Mouse (Mus musculus) splenic B cell, adult 2 months (primary cell): Measurements from ENCODE around the gene Clint1.

Experiments
- DNase-seq: peaks from one replicate; pipeline ENCODE4 v3.0.0-alpha.2; 2011; ENCODE audit warnings: low read depth, low spot score
- H3K27me3 ChIP-seq: 2 replicates; pipeline ENCODE4 v1.6.1; 2012; ENCODE audit warnings: mild to moderate bottlenecking, low read length, moderate library complexity, mixed read lengths; ENCODE audit not compliant: control insufficient read depth, poor library complexity, insufficient read depth, severe bottlenecking
- H3K36me3 ChIP-seq: 2 replicates; pipeline ENCODE4 v1.6.1; 2012; ENCODE audit warnings: mild to moderate bottlenecking, low read length, moderate library complexity, mixed read lengths; ENCODE audit not compliant: control insufficient read depth, poor library complexity, insufficient read depth, severe bottlenecking

Gene Clint1

DNA sequence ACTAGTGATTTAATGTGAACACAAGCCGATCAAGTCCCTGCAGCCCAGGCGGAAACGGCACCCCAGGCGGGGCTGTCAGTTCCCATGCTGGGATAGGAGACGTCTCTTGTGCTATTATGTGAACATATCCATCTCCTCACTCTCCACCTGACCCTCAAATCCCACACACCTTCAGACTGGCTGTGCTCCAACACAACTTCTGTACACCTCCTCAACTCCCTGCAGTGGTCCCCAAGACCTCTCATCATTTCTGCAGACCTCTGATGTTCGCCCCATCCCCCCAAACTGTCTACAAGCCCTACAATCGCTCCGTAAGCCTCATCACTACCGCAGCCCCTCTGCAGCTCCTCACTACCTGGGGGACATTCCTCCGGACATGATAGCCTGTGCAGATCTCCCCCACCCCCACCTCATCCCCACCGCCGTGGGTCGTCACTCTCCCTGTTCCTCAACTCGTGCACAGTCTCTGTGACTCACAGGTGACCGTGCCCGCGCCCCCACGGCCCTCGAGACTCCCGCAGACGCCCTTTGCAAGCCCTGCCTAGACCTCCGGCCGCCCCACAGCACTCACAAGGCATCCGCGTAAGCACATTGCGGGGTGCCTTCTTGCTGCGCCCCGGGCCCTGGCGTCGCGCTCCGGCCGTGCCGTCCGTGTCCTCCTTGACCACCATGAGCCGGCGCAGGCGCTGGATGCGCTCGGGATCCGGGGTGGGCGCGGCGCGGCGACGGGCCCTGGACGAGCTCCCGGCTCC lies 92.2 kb downstream of the Clint1 start:
- Histone ChIP-seq H3K27me3 (no peaks in the 10 kb centered on the region), H3K36me3 (peaks cover 2% of the 10 kb centered on the region; the same call in 1 of the 2 replicates)
- peak; percentile 33 for DNase-seq

DNA sequence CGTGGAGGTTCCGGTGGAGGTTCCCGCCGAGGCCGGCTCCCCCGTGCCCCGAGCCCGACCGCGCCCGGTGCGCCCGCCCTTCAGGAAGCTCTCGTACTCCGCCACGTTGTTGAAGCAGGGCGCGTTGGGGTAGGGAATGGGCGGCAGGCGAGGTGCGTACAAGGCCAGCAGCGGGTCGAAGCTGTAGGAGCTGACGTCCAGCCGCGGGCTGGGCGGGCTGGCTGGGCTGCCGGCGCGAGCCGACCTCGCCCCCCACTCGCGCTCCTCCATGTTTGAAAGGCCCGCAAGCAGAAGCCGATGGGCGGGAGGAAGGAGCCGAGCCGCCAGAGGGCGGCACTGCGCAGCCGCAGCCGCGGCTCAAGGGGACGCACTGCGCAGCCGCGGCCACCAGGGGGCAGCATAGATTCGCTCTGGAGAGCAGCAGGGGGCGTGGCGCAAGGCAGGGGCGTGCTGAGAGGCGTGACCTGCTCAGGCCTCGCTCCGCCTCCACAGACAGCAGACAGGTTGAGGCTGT lies 92.8 kb downstream of the Clint1 start, which contains the start of gene Lsm11:
TSS of gene Lsm11 (minus strand) at position 293 of the 514 bp plus-strand sequence.
- DNase-seq: peak; percentile 98
- H3K27me3 ChIP-seq: no peaks in the 10 kb centered on the region
- peaks cover 2% of the 10 kb centered on the region; the same call in 1 of the 2 replicates for H3K36me3 ChIP-seq

DNA sequence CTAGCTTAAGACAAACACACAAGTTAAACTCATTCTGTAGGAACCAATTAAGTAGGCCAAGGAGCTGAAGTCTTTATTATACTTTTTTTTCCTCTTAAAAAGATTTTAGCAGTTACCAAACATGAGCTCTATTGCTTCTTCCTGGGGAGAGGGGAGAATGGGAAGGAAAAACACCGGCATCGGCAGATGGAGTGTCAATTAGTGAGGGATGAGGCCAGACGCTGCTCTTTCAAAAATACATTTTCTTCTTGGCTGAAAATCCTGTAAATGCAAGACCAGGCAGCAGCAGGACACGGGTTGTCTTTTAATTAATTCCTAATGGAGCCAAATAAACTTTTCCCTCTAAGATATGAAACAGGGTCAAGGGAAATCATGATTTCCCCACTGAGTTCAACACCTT lies 94.9 kb downstream of the Clint1 start:
- DNase-seq: no peak

DNA sequence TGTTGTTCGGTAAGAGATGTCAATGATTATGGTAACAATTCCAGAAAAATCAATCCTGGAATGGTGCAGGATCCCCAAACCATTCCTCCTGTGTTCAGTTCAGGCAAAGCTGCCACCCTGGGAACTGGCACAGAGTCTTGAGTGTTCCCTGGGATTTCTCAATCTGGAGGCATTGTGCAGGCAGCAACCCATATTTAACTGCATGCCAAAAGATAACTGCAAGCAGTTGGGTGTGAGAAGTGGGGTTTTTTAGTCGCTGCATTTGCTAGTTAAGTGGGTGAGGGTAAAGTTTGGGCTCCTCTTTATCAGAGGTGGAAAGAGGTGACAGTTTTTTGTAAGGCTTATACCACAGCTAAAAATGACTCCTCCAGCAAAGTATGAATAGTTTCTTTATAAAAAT lies 95.6 kb downstream of the Clint1 start:
- no peaks in the 10 kb centered on the region for H3K27me3 ChIP-seq
- no peak for DNase-seq
- peaks cover 2% of the 10 kb centered on the region for H3K36me3 ChIP-seq

More for the DNA sequence above, 94.9 kb downstream of the Clint1 start:
- Histone ChIP-seq H3K27me3 (no peaks in the 10 kb centered on the region), H3K36me3 (peaks cover 2% of the 10 kb centered on the region)

DNA sequence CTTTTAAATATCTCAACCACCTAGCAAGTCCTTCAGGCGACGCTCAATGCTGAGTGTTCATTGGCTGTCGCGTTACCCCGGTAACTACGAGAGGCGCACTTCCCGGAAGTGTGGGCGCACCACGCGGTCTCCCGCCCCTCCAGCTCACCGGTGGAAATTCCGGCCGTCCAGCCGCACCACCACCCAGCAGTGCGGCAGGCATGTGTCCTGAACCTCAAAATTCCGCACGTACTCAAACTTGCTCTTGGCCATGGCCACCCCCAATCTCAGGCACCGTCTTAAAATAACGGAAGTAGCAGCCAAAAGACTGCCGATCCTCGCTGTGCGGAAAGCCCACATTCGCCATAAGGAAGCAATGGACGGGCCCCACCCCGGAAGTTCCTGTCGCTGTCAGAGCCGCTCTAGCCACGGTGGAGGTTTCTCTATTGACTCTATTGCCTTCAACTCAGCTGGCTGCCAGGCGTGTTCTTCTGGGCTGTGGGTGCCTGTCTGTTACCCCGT lies 103.3 kb downstream of the Clint1 start, which contains the start of gene Thg1l:
TSS of gene Thg1l (minus strand) at position 368 of the 501 bp plus-strand sequence.
- no peaks in the 10 kb centered on the region; the same call in 1 of the 2 replicates for H3K36me3 ChIP-seq
- H3K27me3 ChIP-seq: no peaks in the 10 kb centered on the region
- peak; percentile 98 for DNase-seq

DNA sequence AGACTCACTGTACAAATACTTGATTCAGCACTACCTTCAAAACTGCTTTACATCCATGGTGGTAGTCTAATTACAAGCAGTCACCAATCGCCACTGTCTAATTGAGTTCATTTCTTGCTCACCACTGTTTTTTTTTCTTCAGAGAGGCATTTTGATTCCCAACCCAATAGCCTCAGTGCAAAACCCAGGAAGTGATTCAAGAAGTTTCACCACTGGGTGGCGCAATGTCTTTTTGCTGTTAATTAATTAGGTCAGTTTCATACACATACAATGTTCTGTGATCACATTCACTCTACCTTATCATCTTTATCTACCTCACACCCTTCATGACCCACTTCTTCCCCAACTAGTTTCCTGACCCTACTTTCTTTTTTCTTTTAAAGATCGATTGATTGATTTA lies 107.7 kb downstream of the Clint1 start:
- no peaks in the 10 kb centered on the region for H3K27me3 ChIP-seq
- DNase-seq: peak; percentile 74
- H3K36me3 ChIP-seq: no peaks in the 10 kb centered on the region

DNA sequence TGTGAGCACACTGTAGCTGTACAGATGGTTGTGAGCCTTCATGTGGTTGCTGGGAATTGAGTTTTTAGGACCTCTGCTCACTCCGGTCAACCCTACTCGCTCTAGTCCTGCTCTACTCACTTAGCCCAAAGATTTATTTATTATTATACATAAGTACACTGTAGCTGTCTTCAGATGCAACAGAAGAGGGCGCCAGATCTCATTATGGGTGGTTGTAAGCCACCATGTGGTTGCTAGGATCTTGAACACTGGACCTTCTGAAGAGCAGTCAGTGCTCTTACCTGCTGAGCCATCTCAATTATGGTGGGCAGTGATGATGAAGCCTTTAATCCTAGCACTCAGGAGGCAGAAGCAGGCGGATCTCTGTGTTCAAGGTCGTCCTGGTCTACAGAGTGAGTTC lies 108.2 kb downstream of the Clint1 start:
- peak; percentile 70 for DNase-seq
- no peaks in the 10 kb centered on the region for H3K27me3 ChIP-seq
- H3K36me3 ChIP-seq: no peaks in the 10 kb centered on the region
